Mouse (Mus musculus) right cerebral cortex, postnatal 36 days (tissue): ENCODE results near the gene Eya2.
A peak's percentile ranks its signal among the peaks of the same experiment; 100 is the strongest.

ENCODE experiments used
- DNase-seq, 2 experiments: peaks; one replicate each; pipeline ENCODE4 v3.0.0; 2022; ENCODE audit warnings: low spot score in 2 of 2, mixed read lengths in 1 of 2

The Eya2 gene

GRCm38 (mm10) chr2:165651031-165651430 lies 56.2 kb downstream of the Eya2 start:
- no peak for DNase-seq

- peak in 1 of 2 experiments; percentile 13 for DNase-seq
Measured at GRCm38 (mm10) chr2:165652281-165652680, 57.4 kb downstream of the Eya2 start.

DNA sequence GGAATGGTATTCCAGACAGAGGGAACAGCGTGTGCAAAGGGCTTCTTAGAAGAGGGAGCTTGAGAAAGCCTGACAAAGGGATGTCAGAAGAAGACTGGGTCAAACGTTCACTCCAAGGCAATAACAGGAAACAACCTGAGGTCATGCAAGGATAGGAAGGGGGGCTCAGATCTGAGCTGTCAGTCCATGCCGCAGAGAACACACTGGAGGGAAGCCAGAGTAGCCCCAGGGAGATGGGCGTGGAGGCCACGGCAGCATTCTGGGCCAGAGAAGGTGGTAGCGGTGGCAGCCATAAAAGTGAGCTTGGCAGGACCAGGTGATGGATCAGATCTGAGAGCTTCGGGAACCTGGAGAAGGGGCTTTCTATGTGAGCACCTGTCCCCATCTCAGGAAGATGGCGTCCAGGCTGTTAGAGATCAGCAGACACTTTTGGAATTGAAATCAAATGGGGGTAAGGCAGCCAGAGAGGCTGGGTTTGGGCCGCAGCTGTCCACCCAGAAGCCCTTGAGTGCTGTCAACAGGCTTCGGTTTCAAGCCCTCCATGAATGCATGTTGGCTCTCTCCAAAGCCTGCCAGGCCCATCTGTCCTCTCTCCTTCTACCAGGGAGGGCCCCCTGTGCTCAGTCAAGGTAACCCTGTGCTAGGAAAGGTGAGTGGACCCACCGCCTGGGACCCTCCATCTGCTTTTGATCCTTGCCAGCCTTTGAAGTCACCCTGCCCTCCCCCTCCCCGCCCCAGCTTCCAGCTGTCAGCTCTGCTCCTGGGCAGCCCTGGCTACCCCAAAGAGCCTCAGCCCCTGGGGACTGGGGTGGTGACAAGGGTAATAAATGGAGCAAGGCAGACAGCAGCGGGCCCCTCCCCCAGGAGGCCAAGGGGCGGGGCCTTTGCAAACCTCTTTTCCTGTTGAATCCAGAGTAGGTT lies 58.4 kb downstream of the Eya2 start:
- no peak for DNase-seq

DNA sequence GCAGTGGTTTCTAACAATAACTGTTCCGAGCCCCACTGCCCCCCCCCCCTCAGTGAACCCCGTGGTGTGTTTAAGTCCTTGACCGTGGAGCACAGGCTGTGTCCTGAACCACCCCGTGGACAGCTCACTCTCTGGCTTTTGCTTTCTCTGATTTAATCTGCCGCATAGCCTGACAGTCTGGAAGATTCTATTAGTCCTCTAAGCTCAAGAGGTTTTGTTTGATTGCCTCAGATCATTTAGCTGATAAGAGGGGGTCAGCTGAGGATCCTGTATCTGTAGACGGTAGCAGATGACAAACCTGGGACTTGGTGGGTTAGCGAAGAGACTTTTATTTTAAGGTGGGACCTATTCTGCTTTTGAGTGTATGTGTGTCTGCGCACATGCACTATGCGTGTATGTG lies 59.3 kb downstream of the Eya2 start:
- no peak for DNase-seq

- no peak for DNase-seq
Measured at GRCm38 (mm10) chr2:165654696-165655491, 60.1 kb downstream of the Eya2 start.

DNA sequence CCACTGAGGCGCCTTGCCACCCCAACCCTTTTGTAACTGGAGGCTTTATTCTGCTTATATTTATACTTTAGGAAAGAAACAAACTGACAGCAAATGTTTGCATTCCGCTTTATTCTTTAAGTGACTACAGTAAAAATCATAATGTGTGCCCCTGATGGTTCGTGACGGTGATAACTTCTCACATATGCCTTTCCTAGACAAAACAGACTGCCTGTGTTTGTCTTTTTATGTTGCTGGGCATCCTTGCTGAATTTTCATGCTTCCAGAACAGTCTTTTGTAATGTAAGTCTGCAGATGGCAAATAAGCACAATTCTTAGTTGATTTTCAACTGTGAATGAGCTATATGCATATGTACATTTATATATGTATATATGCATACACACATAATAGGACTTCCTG lies 61.7 kb downstream of the Eya2 start:
- no peak for DNase-seq

DNA sequence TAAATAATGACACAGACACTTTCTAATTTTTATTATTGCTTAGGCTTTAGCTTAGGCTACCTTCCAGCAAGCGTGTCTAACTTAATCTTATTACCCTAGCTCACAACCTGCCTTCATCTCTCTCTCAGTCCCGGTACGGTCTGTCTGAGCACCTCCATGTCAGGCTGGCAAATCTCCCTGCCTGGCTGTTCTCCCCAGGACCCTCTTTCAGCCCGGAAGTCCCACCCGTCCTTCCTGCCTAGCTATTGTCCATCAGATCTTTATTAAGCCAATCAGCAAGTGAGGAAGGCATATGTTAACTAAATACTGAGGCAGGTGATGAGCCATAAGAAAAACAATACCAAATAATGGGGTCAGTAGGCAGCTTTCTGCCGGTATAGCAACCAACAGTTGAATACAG lies 62.1 kb downstream of the Eya2 start:
- DNase-seq, result no peak

GRCm38 (mm10) chr2:165659552-165659951 lies 64.7 kb downstream of the Eya2 start:
- DNase-seq, result no peak

DNA sequence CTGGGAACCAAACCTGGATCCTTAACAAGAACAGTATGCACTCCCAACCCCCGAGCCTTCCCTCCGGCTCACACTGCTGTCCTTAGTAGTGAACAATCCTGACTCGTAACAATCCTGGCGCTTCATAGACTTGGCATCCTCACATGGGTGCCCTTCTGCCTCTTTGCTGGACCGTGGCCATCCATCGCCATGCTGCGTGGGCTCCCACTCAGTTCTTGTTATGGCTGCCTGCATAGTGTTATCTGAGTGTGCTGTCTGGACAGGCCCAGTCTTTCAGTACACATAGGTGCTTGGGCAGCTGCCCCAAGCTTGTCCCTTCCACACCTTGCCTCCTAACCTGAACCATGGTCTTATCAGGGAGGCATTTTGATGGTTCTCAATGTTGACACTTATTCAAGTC lies 68.4 kb downstream of the Eya2 start:
- no peak for DNase-seq

GRCm38 (mm10) chr2:165664648-165665047 lies 69.8 kb downstream of the Eya2 start:
- DNase-seq, result no peak

DNA sequence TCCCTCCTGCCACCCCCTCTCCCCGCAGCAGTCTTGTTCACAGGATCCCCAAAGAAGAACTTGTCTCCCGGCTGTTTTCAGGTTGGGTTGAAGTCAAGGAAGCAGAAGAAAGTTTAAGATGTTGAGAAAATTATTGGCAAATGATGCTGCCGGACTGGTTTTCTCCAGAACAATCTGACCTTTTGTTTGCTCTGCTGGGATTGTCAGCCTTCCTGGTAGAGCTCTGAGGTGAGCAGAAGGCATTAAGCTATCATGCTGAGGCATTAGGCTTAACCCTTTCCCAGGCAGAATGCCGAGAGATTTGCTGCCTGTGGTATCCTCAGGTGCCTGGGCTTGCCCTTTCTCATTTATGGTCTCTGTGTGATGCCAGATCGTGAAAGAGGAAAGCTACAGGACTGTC lies 70.3 kb downstream of the Eya2 start:
- no peak for DNase-seq

DNA sequence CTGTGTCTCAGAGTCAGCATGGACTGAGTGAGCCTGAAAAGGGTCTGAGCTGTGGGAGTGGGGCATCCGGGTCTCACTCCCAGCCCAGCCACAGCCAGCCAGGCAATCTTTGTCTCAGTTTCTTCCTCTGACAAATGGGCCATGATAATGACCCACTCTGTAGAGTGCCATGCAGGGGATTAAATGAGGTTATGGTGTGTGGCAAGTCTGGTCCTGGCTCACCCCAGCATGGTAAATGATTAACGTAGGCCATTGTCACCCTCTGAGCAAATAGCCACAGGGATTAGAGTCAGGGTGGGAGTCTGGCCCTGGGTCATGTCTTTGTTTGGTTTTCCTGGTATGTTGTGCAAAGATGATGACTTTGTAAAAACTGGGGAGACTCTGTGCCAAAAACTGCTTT lies 72.3 kb downstream of the Eya2 start:
- no peak for DNase-seq

GRCm38 (mm10) chr2:165682719-165683118 lies 87.9 kb downstream of the Eya2 start:
- DNase-seq, result no peak

- DNase-seq, result no peak
Measured at GRCm38 (mm10) chr2:165687516-165687915, 92.7 kb downstream of the Eya2 start.

DNA sequence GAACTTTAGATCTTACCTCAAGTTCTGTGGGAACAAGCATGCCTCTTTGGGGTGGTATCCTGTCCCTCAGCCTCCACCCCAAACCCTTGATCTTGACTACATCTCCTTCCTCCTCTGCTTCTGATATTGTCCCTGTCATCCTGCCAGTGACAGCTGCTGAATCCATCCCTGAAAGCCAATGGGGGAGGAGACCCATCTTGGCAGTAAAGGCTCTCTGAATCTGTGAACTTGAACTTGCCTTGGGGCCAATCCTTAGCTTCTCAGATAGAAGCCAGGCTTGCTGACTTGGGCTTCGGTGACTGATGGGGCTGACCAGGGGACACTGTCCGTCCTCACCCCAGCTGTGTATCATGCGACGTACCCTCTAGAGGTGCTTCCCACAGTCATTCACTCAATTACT lies 94.1 kb downstream of the Eya2 start:
- no peak for DNase-seq

DNA sequence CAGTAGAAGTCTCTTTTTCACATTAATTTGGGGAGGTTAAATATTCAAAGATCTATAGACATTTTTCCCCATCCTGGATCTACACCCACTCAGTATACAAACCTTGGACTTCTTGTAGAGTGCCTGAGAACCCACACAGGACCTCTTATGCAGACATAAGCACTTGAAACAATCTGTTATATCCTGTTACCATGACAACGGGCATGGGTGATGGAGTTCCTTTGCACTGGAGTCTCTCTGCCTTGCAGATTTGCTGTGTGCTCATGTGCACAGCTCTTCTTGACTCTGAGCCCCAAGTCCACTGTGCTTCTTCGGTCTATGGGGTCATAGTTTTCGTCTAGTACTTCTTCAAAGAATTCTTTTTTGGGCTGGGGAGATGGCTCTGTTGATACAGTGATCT lies 96.2 kb downstream of the Eya2 start:
- DNase-seq, result no peak

DNA sequence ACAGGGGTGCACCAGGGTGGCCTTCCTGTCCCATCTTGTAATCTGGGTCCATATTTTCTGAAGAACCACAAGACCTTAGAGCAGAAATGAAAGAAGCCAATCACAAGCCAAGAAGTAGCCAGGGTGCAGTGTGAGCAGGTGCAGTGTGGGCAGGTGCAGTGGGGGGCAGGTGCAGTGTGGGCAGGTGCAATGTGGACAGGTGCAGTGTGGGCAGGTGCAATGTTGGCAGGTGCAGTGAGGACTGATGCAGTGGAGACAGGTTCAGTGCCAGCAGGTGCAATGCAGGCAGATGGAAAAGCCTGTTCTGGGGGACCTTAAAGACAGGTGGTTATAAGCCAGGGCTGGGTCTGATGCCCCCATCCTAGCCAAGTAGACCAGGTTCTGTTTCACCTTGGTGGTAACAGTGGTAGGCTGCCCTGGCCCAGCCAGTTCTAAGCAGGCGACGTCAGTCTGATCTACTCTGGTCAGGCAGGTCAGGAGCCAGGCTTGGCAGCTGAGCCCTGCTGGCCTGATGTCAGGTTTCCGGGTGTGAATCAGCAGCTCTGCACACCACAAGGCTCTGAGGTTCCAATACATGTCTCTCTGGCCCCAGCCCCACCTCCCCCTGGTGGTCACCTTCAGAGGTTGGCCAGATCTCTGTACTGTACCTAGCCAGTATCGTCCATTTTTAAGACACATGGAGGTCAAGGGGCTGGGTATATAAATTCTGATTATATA lies 98.3 kb downstream of the Eya2 start:
- DNase-seq, result no peak

DNA sequence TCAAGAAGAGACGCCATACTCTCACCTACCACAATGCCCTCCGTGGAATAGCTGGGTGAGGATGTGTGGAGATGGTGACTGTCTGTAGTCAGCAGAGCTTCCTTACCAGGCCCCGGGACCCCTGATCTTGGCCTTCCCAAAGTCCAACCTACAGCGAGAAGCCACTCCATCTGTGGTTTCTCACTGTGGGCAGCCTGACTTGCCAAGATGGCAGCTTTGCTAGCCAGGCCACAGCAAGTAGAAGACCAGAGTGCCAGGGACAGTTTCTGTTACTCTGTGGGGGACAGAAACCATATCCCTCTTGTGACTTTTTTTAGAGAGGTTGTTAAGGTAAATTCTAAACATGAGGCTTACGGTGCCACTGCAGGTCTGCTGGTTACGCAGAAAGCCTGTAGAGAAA lies 99.9 kb downstream of the Eya2 start:
- DNase-seq, result no peak

GRCm38 (mm10) chr2:165700252-165700908 lies 105.5 kb downstream of the Eya2 start:
- no peak for DNase-seq

GRCm38 (mm10) chr2:165703033-165703805 lies 108.4 kb downstream of the Eya2 start:
- DNase-seq, result no peak

- no peak for DNase-seq
Measured at GRCm38 (mm10) chr2:165708266-165708665, 113.4 kb downstream of the Eya2 start.
